Mouse (Mus musculus) kidney, embryonic 14.5 days (tissue): ENCODE results near the gene Hist1h4k. TPM values are rescaled to one million over a fixed set of nuclear protein-coding genes. Genes with fewer than 3 reads are reported as not detected.

Experiments
- microRNA-seq: library from miRNA; unstranded; fragments of <30 nt; microRNA quantifications from one replicate; pipeline ENCODE4, GENCODE M21; 2016
- polyA plus RNA-seq: library from polyadenylated mRNA; unstranded; fragments of >200 nt; fragmentation: Nextera tagmentation; extraction: Ambion mirVana; gene quantifications from 2 replicates; pipeline ENCODE4 v1.2.1, GENCODE M21; 2014

Gene Hist1h4k
- polyA plus RNA-seq, 1 experiment from 2014 or later, result 2.9 TPM

Small RNA genes within 50 kb of the gene (microRNA-seq; reads per million reads assigned to microRNA genes)
- gene Gm44346 (not detected), gene Gm44357 (not detected), gene Gm44367 (not detected), gene Gm44454 (not detected)

Other genes starting within 250 kb of the Hist1h4k start
- gene Gm11273, start 249.1 kb downstream of the Hist1h4k start, polyA plus RNA-seq, result 4.7 and 7.2 TPM in 2 replicates
- gene Zkscan8, start 219.4 kb downstream of the Hist1h4k start, polyA plus RNA-seq, result 7.3 and 11.8 TPM in 2 replicates
- gene Olfr1366, start 207.7 kb downstream of the Hist1h4k start, polyA plus RNA-seq, result 0.18 and 0.20 TPM in 2 replicates
- gene Olfr1535, start 190.6 kb downstream of the Hist1h4k start, polyA plus RNA-seq, result 0.05 TPM in 1 of 2 replicates, not detected in the other
- gene Olfr1364, start 168.7 kb downstream of the Hist1h4k start, polyA plus RNA-seq, result not detected in 2 replicates
- not detected in 2 replicates for gene Olfr1362, start 136.5 kb downstream of the Hist1h4k start, polyA plus RNA-seq
- 0.07 TPM in 1 of 2 replicates, not detected in the other for gene Olfr11, start 108.0 kb downstream of the Hist1h4k start, polyA plus RNA-seq
- not detected in 2 replicates for gene Olfr1361, start 87.1 kb downstream of the Hist1h4k start, polyA plus RNA-seq
- not detected in 2 replicates for gene Olfr1360, start 73.1 kb downstream of the Hist1h4k start, polyA plus RNA-seq
- not detected in 2 replicates for gene Olfr1359, start 52.4 kb downstream of the Hist1h4k start, polyA plus RNA-seq
- gene Hist1h2bl, start 34.4 kb downstream of the Hist1h4k start, polyA plus RNA-seq, result 3.3 and 5.5 TPM in 2 replicates
- gene Hist1h2ai, start 34.1 kb downstream of the Hist1h4k start, polyA plus RNA-seq, result 28.1 and 88.2 TPM in 2 replicates
- gene Hist1h3h, start 32.8 kb downstream of the Hist1h4k start, polyA plus RNA-seq, result 11.7 and 35.9 TPM in 2 replicates
- 6.8 and 12.6 TPM in 2 replicates for gene Hist1h2bm, start 28.5 kb downstream of the Hist1h4k start, polyA plus RNA-seq
- 2.4 and 2.6 TPM in 2 replicates for gene Hist1h4j, start 15.4 kb downstream of the Hist1h4k start, polyA plus RNA-seq
- 18.5 and 21.7 TPM in 2 replicates for gene Hist1h2ak, start 3.3 kb upstream of the Hist1h4k start, polyA plus RNA-seq
- 2.0 and 11.0 TPM in 2 replicates for gene Hist1h2bn, start 3.6 kb upstream of the Hist1h4k start, polyA plus RNA-seq
- 18.8 and 27.0 TPM in 2 replicates for gene Hist1h1b, start 30.1 kb upstream of the Hist1h4k start, polyA plus RNA-seq
- gene Hist1h3i, start 32.9 kb upstream of the Hist1h4k start, polyA plus RNA-seq, result 212 and 289 TPM in 2 replicates
- gene Hist1h2an, start 36.7 kb upstream of the Hist1h4k start, polyA plus RNA-seq, result 11.0 and 12.2 TPM in 2 replicates
- gene Hist1h2bp, start 37.0 kb upstream of the Hist1h4k start, polyA plus RNA-seq, result 1.9 and 4.3 TPM in 2 replicates
- 25.4 and 40.2 TPM in 2 replicates for gene Hist1h2bq, start 59.7 kb upstream of the Hist1h4k start, polyA plus RNA-seq
- gene Hist1h2ao, start 60.0 kb upstream of the Hist1h4k start, polyA plus RNA-seq, result 2.5 TPM in 1 of 2 replicates, not detected in the other
- not detected in 2 replicates for gene Hist1h4m, start 61.2 kb upstream of the Hist1h4k start, polyA plus RNA-seq
- gene Hist1h4n, start 81.7 kb upstream of the Hist1h4k start, polyA plus RNA-seq, result 23.1 and 41.1 TPM in 2 replicates
- gene Hist1h2ap, start 83.0 kb upstream of the Hist1h4k start, polyA plus RNA-seq, result 4,540 and 6,439 TPM in 2 replicates
- gene Hist1h2br, start 83.2 kb upstream of the Hist1h4k start, polyA plus RNA-seq, result 27.1 and 42.5 TPM in 2 replicates
- gene Zfp184, start 194.6 kb upstream of the Hist1h4k start, polyA plus RNA-seq, result 15.5 and 17.9 TPM in 2 replicates
- gene Pom121l2, start 230.7 kb upstream of the Hist1h4k start, polyA plus RNA-seq, result 0.36 TPM in 1 of 2 replicates, not detected in the other